Comparison of ENCODE assay signal across 8 mouse cellular contexts in the genomic region with DNA sequence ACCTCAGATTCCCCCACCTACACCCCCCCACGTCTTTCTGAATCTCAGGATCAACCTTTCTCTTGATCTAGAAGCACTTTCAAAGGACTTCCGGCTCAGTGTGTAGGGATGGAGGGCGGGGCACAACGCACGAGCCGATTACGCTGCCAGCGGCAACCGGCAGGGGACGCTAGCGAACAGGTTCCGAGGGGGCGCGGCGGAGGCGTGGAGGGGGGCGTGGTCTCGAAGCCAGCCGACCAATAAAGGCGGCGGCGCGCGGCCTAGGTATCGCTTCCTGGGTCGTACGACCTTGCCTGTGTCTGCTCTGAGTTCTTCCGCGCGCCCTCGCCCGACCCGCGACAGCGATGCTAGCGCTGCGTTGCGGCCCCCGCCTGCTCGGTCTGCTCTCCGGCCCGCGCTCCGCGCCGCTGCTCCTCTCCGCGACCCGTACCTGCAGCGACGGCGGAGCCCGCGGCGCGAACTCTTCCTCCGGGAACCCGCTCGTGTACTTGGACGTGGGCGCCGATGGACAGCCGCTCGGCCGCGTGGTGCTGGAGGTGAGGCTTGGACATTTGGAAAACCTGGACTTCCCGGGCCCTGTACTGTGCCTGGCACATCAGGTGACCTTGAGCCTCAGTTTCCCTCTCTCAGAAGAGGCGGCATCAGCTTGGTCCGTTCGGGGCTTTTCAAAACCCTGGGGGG. TPM values are rescaled to one million over a fixed set of nuclear protein-coding genes. Genes with fewer than 3 reads are reported as not detected.
DNase-seq lines count a peak whose midpoint lies in the region; ATAC-seq lines count a peak whose summit lies in the region.

A gene (plus strand): TSS at position 267 of the 681 bp plus-strand sequence.

- intact Hi-C loops in gastrocnemius, postnatal 14 days (cut with DNase I; ENCODE audit: low total_unique reads) = no loop called here
- intact Hi-C loops in left cerebral cortex, postnatal 10 days (cut with DNase I) = no loop called here

- DNase-seq in adipocyte (ENCODE audit: low spot score) = peak; percentile 86
- DNase-seq in embryo, embryonic 10 days (ENCODE audit: low spot score) = peak; percentile 97
- DNase-seq in gastrocnemius, postnatal 14 days = peak; percentile 96
- DNase-seq in left cerebral cortex, postnatal 10 days (ENCODE audit: extremely low spot score in 1 of 2, low spot score in 2 of 2) = peak; percentile 94 to 95
- DNase-seq in right cerebral cortex, postnatal 25 days = peak; percentile 96
- peak; percentile 93 to 98 for DNase-seq in urinary bladder, postnatal 4 days (ENCODE audit: low spot score in 2 of 2)

- ATAC-seq in inflammation-experienced regulatory T-cells, adult 6 months = peak; percentile 92
- peak; percentile 88 for ATAC-seq in megakaryocyte-erythroid progenitor cell, adult 5-6 weeks (replicated peaks; ENCODE audit: low FRiP score, low TSS enrichment, poor library complexity, severe bottlenecking)

RNA-seq across cellular contexts. Expression of the gene that starts here (rescaled TPM):
- total RNA-seq in gastrocnemius, postnatal 14 days (2021) = 10 to 100 TPM; 40.9 to 51.4 TPM
- polyA plus RNA-seq in inflammation-experienced regulatory T-cells, adult 6 months (2017; shearing (Covaris generic)) = 10 to 100 TPM; 19.9 to 30.3 (median 23.0) TPM
- 10 to 100 TPM; 21.1 to 22.0 TPM for total RNA-seq in left cerebral cortex, postnatal 10 days (2021)
- 142 and 159 TPM in 2 replicates for total RNA-seq in megakaryocyte-erythroid progenitor cell, adult 5-6 weeks (2014; fragmentation: Nextera tagmentation)
- total RNA-seq in megakaryocyte-erythroid progenitor cell, adult 5-6 weeks (2017) = 42.9 and 55.8 TPM in 2 replicates

Comparison
In these comparisons a context has a peak if more than half of its experiments do, and no peak if none do; other contexts are left out.
1. Peak in every context shown above with its lines: DNase-seq and ATAC-seq.